Mouse (Mus musculus): ENCODE measurements at regions not wholly inside any gene's neighbourhood (a gene's known extent, or its start where the extent isn't known, plus 50 kb on each side); places are given as distances from the start of the nearest gene placed in this dataset.
"Not testable (repeated sequence)": the region's sequence is repeated elsewhere in the genome, so short reads cannot be mapped to it uniquely, and the experiment has no call there.

DNA sequence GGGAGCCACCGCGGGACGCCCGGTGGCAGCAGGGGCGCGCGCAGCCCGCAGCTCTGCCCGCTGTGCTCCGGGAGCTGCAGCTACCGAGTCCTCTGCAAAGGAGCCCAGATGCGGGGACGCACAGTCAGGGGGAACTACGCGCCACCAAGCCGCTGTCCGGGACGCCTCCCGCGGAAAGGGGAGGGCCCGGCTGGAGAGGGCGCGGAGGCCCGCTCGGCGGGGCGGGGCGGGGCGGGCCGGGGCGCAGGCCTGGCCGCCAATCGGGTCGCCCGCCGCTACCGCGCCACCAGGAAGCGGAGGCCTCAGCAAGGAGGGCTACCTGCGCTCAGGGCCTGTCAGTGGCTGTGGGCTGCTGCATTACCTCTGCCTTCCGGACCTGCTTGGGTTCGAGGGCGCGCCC lies 128.1 kb downstream of the 9030624G23Rik start:
- peak; percentile 80; the same call in 1 of the 2 replicates for ATAC-seq (ENCODE audit: low FRiP score, low TSS enrichment)
- not testable (repeated sequence) for H3K36me3 ChIP-seq (ENCODE audit: insufficient read depth, low read length); H3K4me1 ChIP-seq (ENCODE audit: insufficient read depth, low read length); H3K27ac ChIP-seq (ENCODE audit: low read length); H3K4me2 ChIP-seq (replicated peaks; ENCODE audit: low read depth, low read length); H3K9ac ChIP-seq (replicated peaks; ENCODE audit: low read length); H3K9me3 ChIP-seq (ENCODE audit: low read length); H3K27me3 ChIP-seq (ENCODE audit: insufficient read depth, low read length)
- no CpG with 5 or more reads among the region's 44 CpGs for WGBS
- peak overlapping the region; percentile 35 for H3K4me3 ChIP-seq (ENCODE audit: low read length)
